Mouse (Mus musculus): ENCODE results near the gene Olfm2. TPM values are rescaled to one million over a fixed set of nuclear protein-coding genes. Genes with fewer than 3 reads are reported as not detected.

The Olfm2 gene
- polyA plus RNA-seq (2015; fragmentation: Nextera tagmentation; extraction: Ambion mirVana) = 225 and 251 TPM in 2 replicates

- Histone ChIP-seq H3K9me3 (replicated peaks; ENCODE audit: control insufficient read depth, low read length, poor library complexity, severe bottlenecking) (no peaks in the 10 kb centered on the region), H3K27me3 (ENCODE audit: control insufficient read depth, insufficient read depth, low read depth, low read length) (no peaks in the 10 kb centered on the region), H3K9ac (ENCODE audit: low read depth, low read length) (peak within 1 kb of the TSS; percentile 90), H3K4me1 (ENCODE audit: control insufficient read depth, insufficient read depth, low read length) (peaks cover 10% of the 10 kb centered on the region; the same call in 1 of the 2 replicates), H3K4me3 (ENCODE audit: low read depth, low read length) (peak within 1 kb of the TSS; percentile 70), H3K4me2 (ENCODE audit: low read length) (peak within 1 kb of the TSS; percentile 68), H3K27ac (ENCODE audit: low read length) (peak within 1 kb of the TSS; percentile 65), H3K36me3 (ENCODE audit: control insufficient read depth, insufficient read depth, low read length) (no peaks in the 10 kb centered on the region)
- ATAC-seq = peak; percentile 47
- under 1% methylated on average over 17 of the region's 50 CpGs for WGBS
Observed at GRCm38 (mm10) chr9:20746017-20746660, at the start of gene Olfm2. TSS of gene Olfm2 (minus strand) at chr9:20746349.

GRCm38 (mm10) chr9:20794108-20794806 lies 48.1 kb upstream of the Olfm2 start:
- ATAC-seq = peak; percentile 90
- 36% methylated on average over 7 of the region's 7 CpGs for WGBS
- Histone ChIP-seq H3K36me3 (ENCODE audit: control insufficient read depth, insufficient read depth, low read length) (no peaks in the 10 kb centered on the region), H3K4me3 (ENCODE audit: low read depth, low read length) (no peak overlapping the region), H3K9ac (ENCODE audit: low read depth, low read length) (no peak overlapping the region), H3K9me3 (replicated peaks; ENCODE audit: control insufficient read depth, low read length, poor library complexity, severe bottlenecking) (no peaks in the 10 kb centered on the region), H3K27me3 (ENCODE audit: control insufficient read depth, insufficient read depth, low read depth, low read length) (no peaks in the 10 kb centered on the region), H3K27ac (ENCODE audit: low read length) (peak overlapping the region; percentile 69), H3K4me1 (ENCODE audit: control insufficient read depth, insufficient read depth, low read length) (no peaks in the 10 kb centered on the region), H3K4me2 (ENCODE audit: low read length) (no peak overlapping the region)

GRCm38 (mm10) chr9:20790345-20790744 lies 44.2 kb upstream of the Olfm2 start:
- H3K4me3 ChIP-seq (ENCODE audit: low read depth, low read length) = no peak overlapping the region
- no peaks in the 10 kb centered on the region for H3K4me1 ChIP-seq (ENCODE audit: control insufficient read depth, insufficient read depth, low read length)
- H3K27me3 ChIP-seq (ENCODE audit: control insufficient read depth, insufficient read depth, low read depth, low read length) = no peaks in the 10 kb centered on the region
- H3K9ac ChIP-seq (ENCODE audit: low read depth, low read length) = no peak overlapping the region
- H3K36me3 ChIP-seq (ENCODE audit: control insufficient read depth, insufficient read depth, low read length) = no peaks in the 10 kb centered on the region
- no peaks in the 10 kb centered on the region for H3K9me3 ChIP-seq (replicated peaks; ENCODE audit: control insufficient read depth, low read length, poor library complexity, severe bottlenecking)
- no peak overlapping the region for H3K27ac ChIP-seq (ENCODE audit: low read length)
- 51% methylated on average over 3 of the region's 3 CpGs for WGBS
- no peak overlapping the region for H3K4me2 ChIP-seq (ENCODE audit: low read length)
- no peak for ATAC-seq

GRCm38 (mm10) chr9:20789651-20790050 lies 43.5 kb upstream of the Olfm2 start:
- no peak overlapping the region for H3K27ac ChIP-seq (ENCODE audit: low read length)
- H3K36me3 ChIP-seq (ENCODE audit: control insufficient read depth, insufficient read depth, low read length) = no peaks in the 10 kb centered on the region
- no peaks in the 10 kb centered on the region for H3K4me1 ChIP-seq (ENCODE audit: control insufficient read depth, insufficient read depth, low read length)
- H3K4me2 ChIP-seq (ENCODE audit: low read length) = no peak overlapping the region
- H3K9me3 ChIP-seq (replicated peaks; ENCODE audit: control insufficient read depth, low read length, poor library complexity, severe bottlenecking) = no peaks in the 10 kb centered on the region
- no peaks in the 10 kb centered on the region for H3K27me3 ChIP-seq (ENCODE audit: control insufficient read depth, insufficient read depth, low read depth, low read length)
- ATAC-seq = no peak
- 83% methylated on average over 3 of the region's 4 CpGs for WGBS
- no peak overlapping the region for H3K9ac ChIP-seq (ENCODE audit: low read depth, low read length)
- no peak overlapping the region for H3K4me3 ChIP-seq (ENCODE audit: low read depth, low read length)

- H3K9me3 ChIP-seq (replicated peaks; ENCODE audit: control insufficient read depth, low read length, poor library complexity, severe bottlenecking) = no peaks in the 10 kb centered on the region
- no peak overlapping the region for H3K9ac ChIP-seq (ENCODE audit: low read depth, low read length)
- no peaks in the 10 kb centered on the region for H3K27me3 ChIP-seq (ENCODE audit: control insufficient read depth, insufficient read depth, low read depth, low read length)
- no peak overlapping the region for H3K27ac ChIP-seq (ENCODE audit: low read length)
- H3K36me3 ChIP-seq (ENCODE audit: control insufficient read depth, insufficient read depth, low read length) = no peaks in the 10 kb centered on the region
- no peak overlapping the region for H3K4me2 ChIP-seq (ENCODE audit: low read length)
- WGBS = 78% methylated on average over 8 of the region's 8 CpGs
- no peak for ATAC-seq
- H3K4me1 ChIP-seq (ENCODE audit: control insufficient read depth, insufficient read depth, low read length) = no peaks in the 10 kb centered on the region
- no peak overlapping the region for H3K4me3 ChIP-seq (ENCODE audit: low read depth, low read length)
Observed at GRCm38 (mm10) chr9:20787992-20788391, 41.8 kb upstream of the Olfm2 start.

- 86% methylated on average over 6 of the region's 6 CpGs for WGBS
Observed at GRCm38 (mm10) chr9:20785055-20785454, 38.9 kb upstream of the Olfm2 start.

GRCm38 (mm10) chr9:20781286-20781685 lies 35.1 kb upstream of the Olfm2 start:
- no peaks in the 10 kb centered on the region for H3K9me3 ChIP-seq (replicated peaks; ENCODE audit: control insufficient read depth, low read length, poor library complexity, severe bottlenecking)
- no peaks in the 10 kb centered on the region for H3K27me3 ChIP-seq (ENCODE audit: control insufficient read depth, insufficient read depth, low read depth, low read length)
- no peak overlapping the region for H3K4me2 ChIP-seq (ENCODE audit: low read length)
- H3K4me1 ChIP-seq (ENCODE audit: control insufficient read depth, insufficient read depth, low read length) = no peaks in the 10 kb centered on the region
- no peak overlapping the region for H3K27ac ChIP-seq (ENCODE audit: low read length)
- H3K4me3 ChIP-seq (ENCODE audit: low read depth, low read length) = no peak overlapping the region
- ATAC-seq = no peak
- no peak overlapping the region for H3K9ac ChIP-seq (ENCODE audit: low read depth, low read length)
- 88% methylated on average over 3 of the region's 3 CpGs for WGBS
- H3K36me3 ChIP-seq (ENCODE audit: control insufficient read depth, insufficient read depth, low read length) = no peaks in the 10 kb centered on the region

More at GRCm38 (mm10) chr9:20785055-20785454, 38.9 kb upstream of the Olfm2 start:
- no peak for ATAC-seq
- H3K4me3 ChIP-seq (ENCODE audit: low read depth, low read length) = no peak overlapping the region
- H3K9ac ChIP-seq (ENCODE audit: low read depth, low read length) = no peak overlapping the region
- H3K36me3 ChIP-seq (ENCODE audit: control insufficient read depth, insufficient read depth, low read length) = no peaks in the 10 kb centered on the region
- no peaks in the 10 kb centered on the region for H3K9me3 ChIP-seq (replicated peaks; ENCODE audit: control insufficient read depth, low read length, poor library complexity, severe bottlenecking)
- no peak overlapping the region for H3K27ac ChIP-seq (ENCODE audit: low read length)
- no peaks in the 10 kb centered on the region for H3K27me3 ChIP-seq (ENCODE audit: control insufficient read depth, insufficient read depth, low read depth, low read length)
- H3K4me1 ChIP-seq (ENCODE audit: control insufficient read depth, insufficient read depth, low read length) = no peaks in the 10 kb centered on the region
- no peak overlapping the region for H3K4me2 ChIP-seq (ENCODE audit: low read length)

GRCm38 (mm10) chr9:20765274-20765673 lies 19.1 kb upstream of the Olfm2 start:
- no peak overlapping the region for H3K9ac ChIP-seq (ENCODE audit: low read depth, low read length)
- WGBS = 95% methylated on average over 2 of the region's 2 CpGs

GRCm38 (mm10) chr9:20763099-20763498 lies 16.9 kb upstream of the Olfm2 start:
- Histone ChIP-seq H3K4me1 (ENCODE audit: control insufficient read depth, insufficient read depth, low read length) (peaks cover 3% of the 10 kb centered on the region; the same call in 1 of the 2 replicates), H3K36me3 (ENCODE audit: control insufficient read depth, insufficient read depth, low read length) (no peaks in the 10 kb centered on the region), H3K27ac (ENCODE audit: low read length) (no peak overlapping the region), H3K4me2 (ENCODE audit: low read length) (no peak overlapping the region), H3K27me3 (ENCODE audit: control insufficient read depth, insufficient read depth, low read depth, low read length) (no peaks in the 10 kb centered on the region), H3K9me3 (replicated peaks; ENCODE audit: control insufficient read depth, low read length, poor library complexity, severe bottlenecking) (no peaks in the 10 kb centered on the region), H3K4me3 (ENCODE audit: low read depth, low read length) (no peak overlapping the region), H3K9ac (ENCODE audit: low read depth, low read length) (no peak overlapping the region)
- ATAC-seq = no peak
- 79% methylated on average over 1 of the region's 1 CpGs for WGBS

More at GRCm38 (mm10) chr9:20765274-20765673, 19.1 kb upstream of the Olfm2 start:
- Histone ChIP-seq H3K36me3 (ENCODE audit: control insufficient read depth, insufficient read depth, low read length) (no peaks in the 10 kb centered on the region), H3K9me3 (replicated peaks; ENCODE audit: control insufficient read depth, low read length, poor library complexity, severe bottlenecking) (no peaks in the 10 kb centered on the region), H3K4me1 (ENCODE audit: control insufficient read depth, insufficient read depth, low read length) (peaks cover 3% of the 10 kb centered on the region; the same call in 1 of the 2 replicates), H3K4me2 (ENCODE audit: low read length) (no peak overlapping the region), H3K4me3 (ENCODE audit: low read depth, low read length) (no peak overlapping the region), H3K27me3 (ENCODE audit: control insufficient read depth, insufficient read depth, low read depth, low read length) (no peaks in the 10 kb centered on the region), H3K27ac (ENCODE audit: low read length) (no peak overlapping the region)
- ATAC-seq = no peak
